Mouse (Mus musculus): Measurements from ENCODE around the gene Tubgcp4.
A peak's percentile ranks its signal among the peaks of the same experiment; 100 is the strongest.
"Not testable (repeated sequence)": the region's sequence is repeated elsewhere in the genome, so short reads cannot be mapped to it uniquely, and the experiment has no call there.

The Tubgcp4 gene

DNA sequence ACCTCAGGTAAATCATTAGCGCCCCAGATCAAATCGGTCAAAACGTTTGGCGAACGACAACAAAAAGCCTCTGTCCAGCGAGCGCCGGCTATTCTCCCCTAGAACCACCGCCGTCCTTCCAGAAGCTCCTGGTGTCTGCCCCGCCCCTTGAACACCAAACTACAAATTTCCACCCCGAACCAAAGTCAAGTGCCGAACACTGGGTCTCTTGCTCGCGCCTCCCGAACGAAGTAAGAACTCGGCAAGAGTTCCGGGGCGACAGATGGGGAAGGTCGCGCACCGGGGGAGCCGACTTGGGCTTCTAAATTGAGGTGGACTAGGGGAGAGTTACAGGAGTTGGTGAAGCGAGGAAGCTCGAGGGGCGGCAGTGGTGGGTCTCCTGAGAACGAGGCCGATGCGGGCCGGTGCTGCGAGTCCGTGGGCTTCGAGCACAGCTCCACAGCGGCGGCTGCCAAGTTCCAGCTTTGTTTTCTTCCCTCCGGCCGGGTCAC is at the start of gene Tubgcp4:
Gene Tubgcp4, plus strand, starts transcription at position 174 of the 491 bp plus-strand sequence.
- DNase-seq = no peak

DNA sequence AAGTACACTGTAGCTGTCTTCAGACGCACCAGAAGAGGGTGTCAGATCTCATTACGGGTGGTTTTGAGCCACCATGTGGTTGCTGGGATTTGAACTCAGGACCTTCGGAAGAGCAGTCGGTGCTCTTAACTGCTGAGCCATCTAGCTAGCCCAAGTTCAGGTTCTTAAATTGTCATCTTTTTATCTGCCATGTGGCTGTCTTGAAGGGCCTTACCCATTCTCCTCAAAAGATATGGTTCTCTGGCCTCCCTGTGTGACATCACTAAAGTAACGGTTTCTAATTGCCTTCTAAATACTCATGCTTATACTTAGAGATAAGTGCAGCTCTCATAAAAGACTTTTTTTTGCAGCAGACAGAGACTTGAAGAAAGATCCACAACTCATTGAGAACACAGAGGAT is 44.2 kb upstream of the Tubgcp4 start:
- DNase-seq = not testable (repeated sequence)

DNA sequence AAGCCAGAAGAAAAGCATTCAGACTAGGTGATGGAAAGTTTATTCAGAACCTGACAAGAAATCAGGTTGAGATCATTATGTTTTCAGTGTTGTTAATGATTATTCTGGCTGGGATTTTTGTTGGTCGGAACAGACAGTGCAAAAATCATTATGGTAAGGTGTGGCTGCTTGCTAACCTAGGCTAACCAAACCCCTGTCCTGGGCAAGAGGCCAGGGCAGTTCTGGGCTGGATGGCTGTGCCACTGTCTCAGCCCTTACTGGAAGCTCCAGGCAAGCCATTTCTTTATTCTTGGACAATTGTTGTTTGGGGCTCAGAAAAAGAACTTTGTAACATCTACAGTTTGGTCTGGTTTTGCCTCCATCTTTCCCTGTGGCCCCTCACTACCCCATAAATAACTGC is 42.9 kb upstream of the Tubgcp4 start:
- no peak for DNase-seq

DNA sequence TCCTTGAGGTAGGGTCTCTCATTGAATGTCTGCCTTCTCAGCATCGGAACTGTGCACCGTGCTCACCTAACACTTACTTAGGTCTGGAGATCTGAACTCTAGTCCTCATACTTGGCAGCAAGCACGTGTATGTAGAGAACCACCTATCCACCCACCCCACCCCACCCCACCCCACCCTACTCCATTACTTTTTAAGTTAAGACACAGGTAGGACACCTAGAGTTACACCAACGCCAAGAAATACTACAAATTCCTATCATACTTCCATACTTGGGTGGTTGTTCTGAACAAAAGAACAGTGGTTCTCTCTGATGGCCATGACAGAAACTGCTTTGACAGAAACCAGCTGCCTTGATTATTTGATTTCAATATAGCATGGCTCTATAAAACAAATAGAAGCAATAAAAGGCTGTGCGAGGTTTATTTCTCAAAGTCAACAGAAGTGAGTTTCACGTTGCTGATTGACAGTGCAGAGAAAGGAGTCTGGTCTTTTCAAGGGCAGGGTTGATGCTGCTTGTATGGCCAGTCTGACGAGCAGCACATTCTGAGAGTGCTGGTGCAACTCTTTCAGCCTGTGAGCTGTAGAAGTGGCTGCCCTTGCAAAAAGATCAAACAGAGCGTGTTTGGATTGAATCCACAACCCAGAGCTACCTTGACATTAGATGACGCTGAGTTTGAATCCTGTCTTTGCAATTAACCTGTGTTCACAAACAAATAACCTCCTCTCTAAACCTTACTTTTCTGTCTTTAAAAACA is 41.4 kb upstream of the Tubgcp4 start:
- DNase-seq = no peak

DNA sequence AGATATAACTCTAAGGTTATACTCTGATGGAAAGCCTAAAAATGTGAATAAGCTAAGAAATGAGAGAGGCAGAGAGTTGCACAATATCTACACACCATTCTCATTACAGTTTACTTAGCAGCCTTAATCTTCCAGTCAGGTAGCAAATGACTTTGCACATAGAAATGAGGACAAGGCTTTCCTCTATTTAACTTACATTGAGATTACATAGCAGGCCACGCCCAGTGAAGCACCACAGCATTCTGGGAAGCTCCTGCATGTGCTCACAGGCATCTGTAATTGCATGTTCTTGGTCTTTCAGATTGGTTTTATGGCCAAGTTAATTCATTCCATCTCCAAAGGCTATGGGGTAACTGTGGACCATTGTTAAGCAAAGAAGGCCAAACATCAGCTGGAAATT is 37.6 kb upstream of the Tubgcp4 start:
- DNase-seq = no peak

DNA sequence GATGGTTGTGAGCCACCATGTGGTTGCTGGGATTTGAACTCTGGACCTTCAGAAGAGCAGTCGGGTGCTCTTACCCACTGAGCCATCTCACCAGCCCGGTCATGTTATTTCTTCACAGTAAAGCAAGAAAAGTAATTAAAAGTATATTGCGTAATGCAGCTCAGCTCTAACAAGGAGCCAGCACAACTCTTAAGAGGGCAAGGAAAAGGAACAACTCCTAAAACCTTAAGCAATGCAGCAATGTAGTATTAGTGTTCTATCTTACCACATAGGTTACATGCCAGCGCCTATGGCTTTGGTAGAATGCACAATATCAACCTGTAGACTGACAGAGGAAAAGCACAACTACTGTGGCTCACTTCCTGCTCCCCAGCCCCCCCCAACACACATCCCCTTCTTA is 33.1 kb upstream of the Tubgcp4 start:
- no peak for DNase-seq

DNA sequence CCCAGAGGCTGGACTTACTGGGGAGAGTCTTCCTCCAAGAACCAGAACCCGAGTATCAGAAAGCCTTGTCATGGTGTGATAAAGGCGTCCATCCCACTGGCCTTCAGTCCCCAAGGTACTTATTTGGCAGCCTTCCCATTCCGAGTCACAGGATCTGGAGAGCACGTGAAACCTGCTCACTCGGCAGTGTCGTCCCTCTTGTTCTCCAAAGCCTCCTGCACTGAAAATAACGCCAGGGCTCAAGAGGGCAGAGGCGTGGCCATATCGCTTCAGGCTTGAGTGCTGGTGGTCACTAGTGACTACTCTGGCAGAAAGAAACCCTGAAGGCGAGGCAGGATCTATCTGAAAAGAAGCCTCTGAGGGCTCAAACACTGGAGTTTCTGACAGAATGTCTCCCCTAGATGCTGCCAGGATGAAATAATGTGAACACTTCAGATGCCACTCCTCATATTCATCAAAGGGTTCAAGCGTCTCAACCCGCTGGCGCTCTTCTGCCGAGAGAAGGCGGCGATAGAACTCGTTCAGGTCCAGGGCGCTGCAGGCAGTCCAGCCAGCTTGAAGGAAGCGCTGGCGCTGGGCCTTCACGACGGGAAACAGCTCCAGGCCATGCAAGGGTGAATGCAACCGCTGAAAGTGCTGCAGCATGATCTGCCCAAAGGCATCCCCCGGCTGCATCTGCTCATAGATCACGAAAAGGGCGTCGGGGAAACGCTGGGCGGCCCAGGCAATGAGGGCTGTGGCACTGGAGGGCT is 31.0 kb upstream of the Tubgcp4 start:
- DNase-seq = peak; percentile 48 to 71

DNA sequence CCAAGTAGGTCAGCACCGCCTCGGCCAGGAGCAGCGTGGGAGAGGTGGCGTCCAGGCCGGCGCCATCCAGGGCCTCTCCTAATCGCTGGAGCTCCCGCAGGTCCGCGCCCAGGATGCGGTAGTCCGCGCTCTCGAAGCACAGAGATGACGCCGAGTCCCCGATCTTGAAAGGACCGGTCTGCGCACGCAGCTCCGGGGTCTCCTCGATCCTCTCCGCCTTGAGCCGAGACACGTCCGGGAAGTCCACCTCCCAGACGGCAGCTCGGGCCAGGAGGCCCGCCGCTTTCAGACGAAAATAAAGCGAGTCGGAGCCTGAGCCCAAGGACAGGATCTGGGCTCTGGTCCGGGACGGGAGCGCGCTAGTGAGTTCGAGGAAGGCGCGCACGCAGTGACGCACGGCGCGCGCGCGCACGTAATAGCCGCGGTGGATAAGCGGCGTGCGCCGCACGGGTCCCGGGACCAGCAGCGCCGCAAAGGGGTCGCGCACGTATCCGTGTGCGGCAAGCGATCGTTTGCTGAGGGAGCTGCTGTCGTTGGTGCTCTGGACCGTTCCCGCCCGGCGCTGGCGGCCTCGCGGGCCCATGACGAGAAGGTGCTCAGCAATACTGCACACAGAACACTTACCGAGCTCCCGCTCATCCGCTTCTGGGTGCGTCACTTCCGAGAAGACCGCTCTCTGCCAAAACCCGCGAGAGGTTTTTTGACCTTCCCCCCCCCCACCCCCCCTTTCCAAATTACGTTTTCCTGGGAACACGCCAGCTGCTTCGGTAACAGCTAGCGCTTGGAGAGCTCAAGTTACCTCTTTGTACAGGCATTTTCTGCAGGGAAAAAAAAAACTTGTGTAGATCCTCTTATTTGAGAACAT is 30.2 kb upstream of the Tubgcp4 start, which contains the start of the genes Adal and Lcmt2:
Gene Adal, plus strand, starts transcription at position 411 of the 865 bp plus-strand sequence.
Gene Lcmt2, minus strand, starts transcription at position 636 of the 865 bp plus-strand sequence.
- peak; percentile 91 to 93 for DNase-seq

DNA sequence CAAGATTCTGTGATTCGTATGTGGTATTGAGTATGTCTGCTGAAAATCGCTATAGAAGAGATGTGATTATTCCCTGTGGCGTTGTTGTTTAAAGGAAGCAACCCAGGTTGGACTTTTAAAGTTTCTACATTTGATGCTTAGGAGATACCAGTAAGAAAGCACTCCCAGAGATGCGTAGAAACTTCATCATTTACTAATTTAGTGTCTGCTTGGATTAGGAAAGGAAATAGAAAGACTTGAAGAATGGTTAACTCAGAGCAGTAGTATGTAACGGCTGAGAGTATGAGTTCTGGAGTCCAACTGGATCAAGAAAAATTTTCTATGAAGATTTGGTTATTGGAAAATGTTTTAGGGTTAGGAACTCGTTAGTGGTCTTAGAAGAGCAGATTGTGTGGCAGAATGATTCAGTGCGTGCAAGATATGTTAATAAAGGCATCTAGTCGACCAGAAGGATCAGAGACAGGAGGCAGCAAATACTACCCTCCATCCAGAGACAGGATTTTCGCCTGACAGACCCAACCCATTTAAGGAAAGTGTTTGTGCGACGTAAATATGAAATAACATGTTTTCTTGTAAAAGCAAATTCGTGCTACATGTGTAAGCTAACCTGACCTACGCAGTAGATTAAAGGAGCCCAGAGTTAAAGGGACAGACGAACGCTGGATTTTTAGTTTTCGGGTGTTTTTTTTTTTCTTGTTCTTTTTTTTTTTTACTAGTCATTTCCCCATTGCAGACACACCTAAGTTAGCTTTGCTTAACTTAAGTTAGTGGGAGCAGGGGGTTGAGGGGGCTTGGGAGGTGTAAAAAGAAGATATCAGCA is 29.0 kb upstream of the Tubgcp4 start:
- no peak for DNase-seq

DNA sequence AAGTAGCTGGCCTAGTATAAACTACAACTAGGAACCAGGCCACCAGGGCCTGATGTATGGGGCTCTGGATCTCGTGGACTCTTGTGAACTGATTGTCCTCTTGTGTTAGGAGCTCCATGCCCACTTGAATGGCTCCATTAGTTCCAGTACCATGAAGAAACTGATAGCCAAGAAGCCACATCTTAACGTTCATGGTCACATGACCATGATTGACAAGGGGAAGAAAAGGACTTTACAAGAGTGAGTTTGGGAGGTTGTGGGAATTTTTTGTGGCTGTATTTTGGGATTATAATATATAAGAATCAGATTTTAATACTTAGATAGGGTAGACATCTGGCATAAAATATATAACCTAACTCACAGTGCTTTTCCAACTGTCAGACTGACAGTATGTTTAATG is 28.0 kb upstream of the Tubgcp4 start:
- DNase-seq = no peak

DNA sequence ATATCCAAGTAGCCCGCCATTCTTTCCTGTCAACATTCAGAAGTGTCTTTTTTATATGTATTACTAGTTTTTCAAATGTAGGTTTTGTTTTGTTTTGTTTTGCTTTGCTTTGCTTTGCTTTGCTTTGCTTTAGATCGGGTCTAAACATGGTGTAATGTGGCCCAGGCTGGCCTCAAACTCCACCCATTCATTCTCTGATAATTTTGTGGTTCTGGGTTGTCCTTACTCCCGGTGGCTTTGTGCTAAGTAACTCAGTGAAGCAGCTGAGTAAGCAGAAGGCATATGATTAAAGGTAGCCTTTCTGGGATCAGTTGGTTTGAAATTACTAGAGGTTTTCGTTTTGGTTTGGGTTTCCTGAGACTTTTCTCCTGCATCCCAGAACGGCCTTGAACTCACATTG is 20.8 kb upstream of the Tubgcp4 start:
- DNase-seq = no peak

DNA sequence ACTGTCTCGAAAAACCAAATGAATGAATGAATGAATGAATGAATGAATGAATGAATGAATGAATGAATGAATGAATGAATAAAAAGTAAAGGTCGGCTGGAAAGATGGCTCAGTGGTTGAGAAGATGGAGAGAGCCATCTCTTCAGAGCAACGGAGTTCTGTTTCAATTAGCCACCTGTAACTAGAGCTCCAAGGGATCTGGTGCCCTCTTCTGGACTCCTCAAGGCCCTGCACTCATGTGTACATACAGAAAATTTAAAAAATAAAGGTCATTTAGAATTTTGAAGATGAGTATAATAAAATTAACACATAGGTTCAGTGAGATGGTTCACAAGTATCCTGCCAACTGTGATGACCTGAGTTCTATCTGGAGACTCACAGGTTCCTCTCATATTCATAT is 17.4 kb upstream of the Tubgcp4 start:
- no peak for DNase-seq

DNA sequence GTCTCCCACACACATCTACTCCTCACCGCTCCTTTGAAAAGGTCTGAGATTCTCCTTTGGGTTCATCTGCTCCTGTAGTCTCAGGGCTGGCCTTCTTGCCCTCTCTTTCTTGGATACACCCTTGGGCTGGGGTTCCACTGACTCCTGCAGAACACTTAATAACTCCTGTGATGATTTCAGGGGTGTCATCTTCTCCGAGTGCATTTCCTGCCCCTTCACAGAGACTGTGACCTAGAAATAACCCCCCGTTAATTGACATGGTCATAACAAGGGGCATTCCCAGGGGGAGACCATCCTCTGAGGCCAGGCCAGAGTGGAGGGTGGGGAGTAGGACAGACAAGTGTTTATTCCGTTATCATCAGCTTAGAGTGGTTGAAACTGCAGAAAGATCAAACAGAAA is 1.3 kb upstream of the Tubgcp4 start:
- DNase-seq = no peak

DNA sequence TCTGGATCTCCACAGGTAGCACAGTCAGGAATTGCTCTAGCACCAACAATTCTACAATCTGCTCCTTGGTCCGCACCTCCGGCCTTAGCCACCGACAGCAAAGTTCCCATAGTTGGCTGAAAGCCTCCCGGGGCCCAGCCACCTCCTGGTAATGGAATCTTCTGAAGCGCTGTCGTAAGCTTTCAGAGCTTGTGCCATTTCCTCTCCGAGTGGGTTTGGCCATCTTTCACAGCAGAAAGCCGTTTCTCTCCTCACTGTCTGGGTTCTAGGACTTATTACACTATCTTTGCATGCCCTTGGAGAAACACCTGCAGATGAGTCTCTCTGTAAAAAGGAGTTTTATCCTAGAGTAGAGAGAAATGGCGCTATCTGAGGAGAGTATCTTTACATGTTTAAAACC is 552 bp upstream of the Tubgcp4 start:
- DNase-seq = peak; percentile 52 to 56

DNA sequence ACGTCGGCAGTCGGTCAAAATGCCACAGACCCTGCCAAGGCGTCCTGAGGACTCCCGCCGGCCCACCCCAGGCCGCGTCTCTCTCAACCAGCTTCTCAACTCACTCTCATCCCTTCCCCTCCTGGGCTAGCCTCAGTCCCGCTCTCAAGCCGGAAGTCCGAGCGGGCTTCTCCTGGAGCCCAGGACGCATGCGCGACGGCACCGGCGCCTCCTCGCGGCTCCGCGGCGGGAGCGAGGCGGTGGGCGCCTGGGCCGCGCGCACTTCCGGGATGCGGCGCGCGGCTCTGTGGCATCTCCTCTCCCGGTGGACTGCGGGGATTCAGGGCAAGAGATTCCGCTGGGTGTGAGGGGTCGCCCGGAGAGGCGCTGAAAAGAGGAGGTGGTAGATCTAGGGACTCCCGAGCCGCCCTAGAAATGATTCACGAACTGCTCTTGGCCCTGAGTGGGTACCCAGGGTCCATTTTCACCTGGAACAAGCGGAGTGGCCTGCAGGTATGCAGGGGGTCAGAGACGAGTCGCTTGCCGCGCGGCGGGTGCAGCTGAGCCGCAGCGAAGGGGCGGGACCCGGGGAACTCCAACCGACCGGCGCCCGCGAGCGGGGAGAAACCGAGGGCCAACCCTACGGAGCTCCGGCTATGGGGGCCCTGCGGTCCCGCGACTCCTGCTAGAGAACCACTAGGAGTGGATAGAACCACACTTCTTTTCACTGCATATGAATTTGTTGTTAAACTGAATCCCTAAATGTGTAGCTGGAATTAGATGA is 707 bp downstream of the Tubgcp4 start, which contains the start of gene Zscan29:
Gene Zscan29, minus strand, starts transcription at position 146 of the 763 bp plus-strand sequence.
- DNase-seq = peak; percentile 93 to 95

DNA sequence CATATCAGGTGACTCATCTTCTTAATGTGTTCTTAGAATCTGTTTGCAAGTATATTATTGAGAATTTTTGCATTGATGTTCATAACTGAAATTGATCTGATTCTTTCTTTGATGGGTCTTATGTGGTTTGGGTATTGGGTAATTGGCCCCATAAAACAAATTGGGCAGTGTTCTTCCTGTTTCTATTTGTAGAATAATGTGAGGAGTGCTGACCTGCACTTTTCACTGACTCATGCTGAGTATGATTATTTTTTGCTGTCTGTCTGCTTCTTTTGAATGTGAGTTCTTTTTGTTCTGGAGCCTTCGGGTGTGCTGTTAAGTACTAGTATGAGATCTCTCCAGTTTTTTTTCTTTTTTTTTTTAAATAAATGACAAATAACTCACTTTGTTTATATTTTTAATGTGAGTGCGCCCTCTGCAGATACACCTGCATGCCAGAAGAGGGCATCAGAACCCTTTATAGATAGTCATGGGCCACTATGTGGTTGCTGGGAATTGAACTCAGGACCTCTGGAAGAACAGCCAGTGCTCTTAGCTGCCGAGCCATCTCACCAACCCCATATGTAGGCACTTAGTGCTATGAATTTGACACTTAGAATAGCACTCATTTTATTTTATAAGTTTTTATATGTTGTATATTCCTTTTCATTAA is 8.5 kb downstream of the Tubgcp4 start:
- no peak for DNase-seq

DNA sequence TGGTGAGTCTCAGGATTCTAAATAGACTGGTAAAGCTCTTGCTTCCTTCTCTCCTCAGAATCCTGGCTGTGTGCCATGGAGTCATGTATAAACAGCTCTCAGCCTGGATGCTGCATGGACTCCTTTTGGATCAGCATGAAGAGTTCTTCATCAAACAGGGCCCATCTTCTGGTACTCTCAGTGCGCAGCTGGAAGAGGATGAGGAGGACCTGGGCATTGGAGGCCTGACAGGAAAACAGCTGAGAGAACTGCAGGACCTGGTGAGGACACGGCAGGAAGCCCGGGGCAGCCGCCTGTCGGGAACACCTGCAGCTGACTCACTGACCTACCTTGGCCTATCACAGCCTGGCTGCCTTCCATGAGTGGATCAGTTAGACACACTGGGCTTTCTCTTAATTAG is 13.0 kb downstream of the Tubgcp4 start:
- no peak for DNase-seq

DNA sequence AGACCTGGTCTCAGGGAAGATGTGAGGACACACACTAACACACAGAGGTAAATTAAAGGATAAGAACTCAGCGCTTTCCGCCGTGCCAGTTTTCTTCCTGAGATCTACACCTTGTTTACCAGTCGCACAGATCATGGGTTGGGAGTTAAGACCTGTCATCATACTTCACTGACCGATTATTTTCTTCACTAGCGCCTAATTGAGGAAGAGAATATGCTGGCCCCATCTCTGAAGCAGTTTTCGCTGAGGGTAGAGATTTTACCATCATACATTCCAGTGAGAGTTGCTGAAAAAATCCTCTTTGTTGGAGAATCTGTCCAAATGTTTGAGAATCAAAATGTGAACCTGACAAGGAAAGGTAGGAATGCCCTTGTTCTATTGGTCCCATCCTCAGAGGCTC is 13.7 kb downstream of the Tubgcp4 start:
- no peak for DNase-seq

DNA sequence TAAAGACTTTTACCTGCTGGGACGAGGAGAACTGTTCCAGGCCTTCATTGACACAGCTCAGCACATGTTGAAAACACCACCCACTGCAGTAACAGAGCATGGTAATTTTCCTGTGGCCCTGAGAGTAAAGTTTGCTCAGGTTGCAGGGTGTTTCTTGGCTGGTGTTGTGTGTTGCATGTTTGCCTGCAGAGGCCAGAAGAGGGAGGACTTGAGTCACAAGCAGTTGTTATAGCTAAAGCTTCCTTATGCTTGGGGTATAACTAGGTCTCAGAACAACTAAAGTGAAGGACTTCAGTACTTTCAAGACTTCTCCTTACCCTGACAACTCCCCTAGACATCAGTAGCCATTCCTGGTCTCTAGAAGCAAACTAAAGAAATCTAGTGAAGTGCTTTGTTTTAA is 18.1 kb downstream of the Tubgcp4 start:
- DNase-seq = no peak

DNA sequence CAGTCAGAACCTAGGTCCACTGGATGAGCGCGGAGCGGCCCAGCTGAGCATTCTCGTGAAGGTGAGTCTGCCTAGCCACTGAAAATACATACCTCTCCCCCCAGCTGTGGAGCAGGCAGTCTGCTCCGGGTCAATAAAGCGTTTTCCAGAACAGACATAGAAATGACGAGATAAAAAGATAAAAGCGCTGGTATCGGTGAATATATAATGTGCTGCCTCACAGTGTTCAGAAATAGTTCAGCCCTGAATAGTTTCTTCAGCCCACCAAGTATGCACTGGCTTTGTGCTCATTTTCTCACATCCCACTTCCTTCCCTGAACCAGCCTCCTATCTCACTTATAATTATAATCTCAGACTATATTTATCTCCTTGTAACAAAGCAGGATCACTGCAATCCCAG is 25.0 kb downstream of the Tubgcp4 start:
- no peak for DNase-seq

DNA sequence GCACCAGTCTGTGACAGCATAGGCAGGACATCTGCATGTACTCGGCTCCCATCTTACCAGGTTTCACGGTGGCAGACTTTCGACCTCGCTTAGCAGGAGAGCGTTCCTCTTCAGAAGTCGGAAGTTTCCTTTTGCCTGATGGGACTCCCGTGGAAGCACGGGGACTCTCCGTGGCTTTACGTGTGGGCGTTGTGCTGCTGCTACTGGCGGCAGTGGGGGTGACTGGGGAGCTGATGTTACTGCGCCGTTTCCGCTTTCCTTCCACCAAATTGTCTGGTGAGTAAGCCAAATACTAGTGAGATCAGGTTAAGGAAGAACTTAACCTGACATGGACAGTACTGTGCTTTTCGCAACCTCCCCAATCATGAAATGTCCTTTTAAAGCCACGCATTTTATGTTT is 33.8 kb downstream of the Tubgcp4 start:
- DNase-seq = no peak
